Mouse (Mus musculus) E14TG2a.4 (cell line): Measurements from ENCODE around the gene Bsg.

Experiments used
- H3K27me3 ChIP-seq: 2 replicates; pipeline ENCODE4 v1.6.1; 2014; ENCODE audit warnings: low read length, control low read depth; ENCODE audit not compliant: insufficient read depth
- H3K36me3 ChIP-seq: 2 replicates; pipeline ENCODE4 v1.6.1; 2014; ENCODE audit warnings: low read length, control low read depth; ENCODE audit not compliant: insufficient read depth
- H3K4me1 ChIP-seq: replicated peaks from 2 replicates; pipeline ENCODE4 v1.6.1; 2014; ENCODE audit warnings: low read depth, low read length, control low read depth
- H3K4me3 ChIP-seq: replicated peaks from 2 replicates; pipeline ENCODE4 v1.5.1; 2014; ENCODE audit warnings: mild to moderate bottlenecking, low read length
- H3K9me3 ChIP-seq: 2 replicates; pipeline ENCODE4 v1.6.1; 2014; ENCODE audit warnings: low read length, control low read depth
- CTCF ChIP-seq: conservative IDR thresholded peaks from 2 replicates; pipeline ENCODE4 v1.5.1; 2014; ENCODE audit warnings: low read length
- NANOG ChIP-seq: IDR thresholded peaks from 2 replicates; pipeline ENCODE4 v1.6.1; 2014; ENCODE audit warnings: borderline replicate concordance, low read length, mixed read lengths
- POU5F1 ChIP-seq: IDR thresholded peaks from 2 replicates; pipeline ENCODE4 v1.6.1; 2014; ENCODE audit warnings: low read length, borderline replicate concordance

The Bsg gene

GRCm38 (mm10) chr10:79714996-79715395 is 10.7 kb downstream of the Bsg start:
- Histone ChIP-seq H3K4me1 (peaks cover 51% of the 10 kb centered on the region), H3K9me3 (no peaks in the 10 kb centered on the region), H3K36me3 (peaks cover 29% of the 10 kb centered on the region), H3K27me3 (peaks cover 42% of the 10 kb centered on the region), H3K4me3 (no peak overlapping the region)
- TF ChIP-seq POU5F1 (no peak), CTCF (no peak), NANOG (no peak)

- peaks cover 44% of the 10 kb centered on the region for H3K27me3 ChIP-seq
- peaks cover 16% of the 10 kb centered on the region for H3K36me3 ChIP-seq
- TF ChIP-seq CTCF (no peak), NANOG (no peak), POU5F1 (no peak)
- H3K4me3 ChIP-seq = peak within 1 kb of the TSS; percentile 87
- no peaks in the 10 kb centered on the region for H3K9me3 ChIP-seq
- peaks cover 36% of the 10 kb centered on the region for H3K4me1 ChIP-seq
Measured at GRCm38 (mm10) chr10:79716254-79716987, 12.1 kb downstream of the Bsg start, which contains the start of gene Hcn2. TSS of gene Hcn2 (plus strand) at chr10:79716634.

GRCm38 (mm10) chr10:79716988-79717355 is 12.7 kb downstream of the Bsg start:
- H3K4me3 ChIP-seq = peak overlapping the region; percentile 87
- peaks cover 11% of the 10 kb centered on the region for H3K36me3 ChIP-seq
- H3K4me1 ChIP-seq = peaks cover 35% of the 10 kb centered on the region
- H3K27me3 ChIP-seq = peaks cover 44% of the 10 kb centered on the region
- no peaks in the 10 kb centered on the region for H3K9me3 ChIP-seq
- no peak for TF ChIP-seq NANOG
- no peak for TF ChIP-seq POU5F1
- no peak for TF ChIP-seq CTCF

GRCm38 (mm10) chr10:79717640-79718357 is 13.5 kb downstream of the Bsg start:
- H3K4me3 ChIP-seq = peak overlapping the region; percentile 87
- peaks cover 37% of the 10 kb centered on the region for H3K4me1 ChIP-seq
- no peaks in the 10 kb centered on the region for H3K9me3 ChIP-seq
- TF ChIP-seq POU5F1 (no peak), CTCF (no peak), NANOG (no peak)
- peaks cover 44% of the 10 kb centered on the region for H3K27me3 ChIP-seq
- peaks cover 5% of the 10 kb centered on the region; the same call in 1 of the 2 replicates for H3K36me3 ChIP-seq

- H3K36me3 ChIP-seq = peaks cover 12% of the 10 kb centered on the region; the same call in 1 of the 2 replicates
- H3K9me3 ChIP-seq = no peaks in the 10 kb centered on the region
- H3K4me1 ChIP-seq = peaks cover 54% of the 10 kb centered on the region
- peaks cover 28% of the 10 kb centered on the region for H3K27me3 ChIP-seq
- TF ChIP-seq POU5F1 = no peak
- TF ChIP-seq NANOG = no peak
- TF ChIP-seq CTCF = no peak
- H3K4me3 ChIP-seq = no peak overlapping the region
Measured at GRCm38 (mm10) chr10:79721089-79721488, 16.8 kb downstream of the Bsg start.

GRCm38 (mm10) chr10:79723047-79723446 is 18.8 kb downstream of the Bsg start:
- no peak overlapping the region for H3K4me3 ChIP-seq
- no peak for TF ChIP-seq NANOG
- no peak for TF ChIP-seq POU5F1
- no peak for TF ChIP-seq CTCF
- H3K36me3 ChIP-seq = peaks cover 26% of the 10 kb centered on the region; the same call in 1 of the 2 replicates
- H3K9me3 ChIP-seq = peaks cover 13% of the 10 kb centered on the region
- peaks cover 46% of the 10 kb centered on the region for H3K4me1 ChIP-seq
- H3K27me3 ChIP-seq = peaks cover 13% of the 10 kb centered on the region

DNA sequence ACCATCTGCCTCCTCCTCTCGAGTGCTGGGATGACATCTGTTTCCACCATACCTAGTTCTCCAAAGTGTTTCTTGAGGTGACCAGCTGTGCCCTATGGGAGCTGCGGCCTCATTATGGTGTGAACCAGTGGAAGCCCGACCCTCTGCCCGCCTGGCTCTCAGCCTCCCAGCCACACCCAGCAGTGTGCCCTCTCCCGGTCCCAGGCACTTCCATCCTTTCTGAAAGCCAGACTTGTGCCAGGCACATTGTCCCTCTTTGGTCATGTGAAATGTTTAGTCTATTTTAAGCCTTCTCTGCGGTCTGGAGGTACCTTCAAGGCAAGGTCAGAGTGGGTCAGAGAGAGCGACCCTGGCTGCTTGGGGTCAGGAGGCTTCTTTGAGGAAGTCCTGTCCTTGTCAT is 19.4 kb downstream of the Bsg start:
- H3K9me3 ChIP-seq = peaks cover 13% of the 10 kb centered on the region
- peaks cover 26% of the 10 kb centered on the region; the same call in 1 of the 2 replicates for H3K36me3 ChIP-seq
- TF ChIP-seq POU5F1 = no peak
- no peak for TF ChIP-seq NANOG
- TF ChIP-seq CTCF = no peak
- H3K4me1 ChIP-seq = peaks cover 50% of the 10 kb centered on the region
- no peak overlapping the region for H3K4me3 ChIP-seq
- H3K27me3 ChIP-seq = peaks cover 6% of the 10 kb centered on the region

- H3K4me1 ChIP-seq = peaks cover 59% of the 10 kb centered on the region
- peaks cover 13% of the 10 kb centered on the region for H3K9me3 ChIP-seq
- H3K27me3 ChIP-seq = no peaks in the 10 kb centered on the region
- peaks cover 26% of the 10 kb centered on the region; the same call in 1 of the 2 replicates for H3K36me3 ChIP-seq
- no peak overlapping the region for H3K4me3 ChIP-seq
- TF ChIP-seq POU5F1 = no peak
- peak; percentile 67 for TF ChIP-seq CTCF
- no peak for TF ChIP-seq NANOG
Measured at GRCm38 (mm10) chr10:79726090-79726489, 21.8 kb downstream of the Bsg start.
